Mouse (Mus musculus) duodenum, adult 2 months (tissue): Measurements from ENCODE around the gene Osbp. TPM values are rescaled to one million over a fixed set of nuclear protein-coding genes. Genes with fewer than 3 reads are reported as not detected.

ENCODE experiments used
- polyA plus RNA-seq: library from polyadenylated mRNA; depleted of rRNA; stranded (reverse); fragments of >200 nt; gene quantifications from 2 replicates; pipeline ENCODE4 v1.2.3, GENCODE M21; 2012; ENCODE audit warnings: low replicate concordance; rRNA removed

Osbp gene
- 6.4 and 8.0 TPM in 2 replicates for polyA plus RNA-seq

GRCm38 (mm10) chr19:11965023-11965942, at the start of gene Osbp:
Gene Osbp (plus strand): TSS chr19:11965941.

GRCm38 (mm10) chr19:12041217-12041616, 75.5 kb downstream of the Osbp start, which contains the start of gene Olfr1423:
Gene Olfr1423 (minus strand): TSS chr19:12041317.

Other genes with a start within 250 kb of the Osbp start
- 0.24 and 1.8 TPM in 2 replicates for gene Gif, start 218.4 kb upstream of the Osbp start, polyA plus RNA-seq
- 2.8 and 6.6 TPM in 2 replicates for gene Mrpl16, start 195.6 kb upstream of the Osbp start, polyA plus RNA-seq
- gene Stx3, start 146.5 kb upstream of the Osbp start, polyA plus RNA-seq: 18.8 and 23.7 TPM in 2 replicates
- gene Olfr1417, start 126.7 kb upstream of the Osbp start, polyA plus RNA-seq: not detected in 2 replicates
- not detected in 2 replicates for gene Olfr1418, start 104.9 kb upstream of the Osbp start, polyA plus RNA-seq
- gene Olfr1419, start 90.8 kb upstream of the Osbp start, polyA plus RNA-seq: not detected in 2 replicates
- not detected in 2 replicates for gene Olfr1420, start 79.4 kb upstream of the Osbp start, polyA plus RNA-seq
- gene Patl1, start 53.5 kb upstream of the Osbp start, polyA plus RNA-seq: 6.6 and 10.0 TPM in 2 replicates
- gene Olfr1423, start 75.4 kb downstream of the Osbp start, polyA plus RNA-seq: not detected in 2 replicates
- gene Olfr1424, start 96.7 kb downstream of the Osbp start, polyA plus RNA-seq: not detected in 2 replicates
- not detected in 2 replicates for gene Olfr1425, start 111.8 kb downstream of the Osbp start, polyA plus RNA-seq
- not detected in 2 replicates for gene Olfr1426, start 126.1 kb downstream of the Osbp start, polyA plus RNA-seq
- gene Olfr1427, start 137.4 kb downstream of the Osbp start, polyA plus RNA-seq: not detected in 2 replicates
- not detected in 2 replicates for gene Olfr1428, start 150.0 kb downstream of the Osbp start, polyA plus RNA-seq
- gene Olfr76, start 157.3 kb downstream of the Osbp start, polyA plus RNA-seq: not detected in 2 replicates
- not detected in 2 replicates for gene Olfr1555-ps1, start 204.2 kb downstream of the Osbp start, polyA plus RNA-seq
- not detected in 2 replicates for gene Olfr1431, start 234.7 kb downstream of the Osbp start, polyA plus RNA-seq